Mouse (Mus musculus) kidney, adult 2 months (tissue): Measurements from ENCODE around the gene Lsm10.

Experiments used
- CTCF ChIP-seq: fragments of 200-500 bp; conservative IDR thresholded peaks from 2 replicates; pipeline ENCODE4 v1.5.1; 2011; ENCODE audit warnings: low read depth, mild to moderate bottlenecking, control low read depth, low read length, moderate library complexity, mixed read lengths; ENCODE audit not compliant: insufficient read depth, insufficient read length
- POLR2A ChIP-seq: fragments of 200-500 bp; IDR thresholded peaks from one replicate; pipeline ENCODE4 v1.6.1; 2011; ENCODE audit warnings: low read depth, low read length, control low read depth

- TF ChIP-seq CTCF (no peak), POLR2A (no peak)
These were observed 35.1 kb downstream of the Lsm10 start for GRCm38 (mm10) chr4:126131290-126132121.
